Comparison of ENCODE assay signal across 27 mouse cellular contexts in the genomic region with DNA sequence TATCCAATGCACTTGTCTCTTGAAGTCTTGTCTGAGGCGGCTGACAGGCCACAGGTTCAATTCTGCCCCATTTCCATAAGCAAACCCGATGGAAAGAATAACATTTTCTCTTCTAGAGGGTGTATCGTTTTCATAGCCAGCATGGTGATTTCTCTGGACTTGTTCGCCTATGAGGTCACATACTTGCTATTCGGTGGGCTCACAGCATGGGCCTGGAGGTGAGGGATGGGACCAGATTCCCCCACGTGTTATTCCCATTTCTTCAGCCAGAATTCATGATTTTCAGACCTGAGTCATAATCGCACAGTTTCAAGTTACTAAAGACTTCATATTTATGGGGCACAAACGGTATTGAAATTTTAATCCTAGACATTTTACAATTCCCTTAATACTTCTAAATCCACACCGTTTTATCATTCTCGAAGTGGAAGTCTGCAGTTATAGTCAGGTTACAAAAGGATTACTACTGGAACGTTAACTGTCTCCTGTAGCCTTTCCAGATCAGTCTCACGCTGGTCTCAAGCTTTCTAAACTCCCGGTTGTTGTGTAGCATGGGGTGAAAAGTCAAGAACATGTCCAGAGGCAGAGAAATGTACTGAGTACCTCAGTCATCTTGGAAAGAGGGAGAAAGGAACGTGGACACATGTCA.
"Had no signal": no experiment of that assay in that cellular context is flagged by ENCODE, and none has a peak within 500 bp of the region (broad histone marks: within the 10 kb centered on the region; RNA-seq: fewer than 3 reads in every experiment).

No protein-coding gene starts in this region.

- H3K4me2 ChIP-seq: heart, embryonic 11.5 days; heart, embryonic 13.5 days; heart, embryonic 15.5 days; hindbrain, embryonic 12.5 days; hindbrain, embryonic 14.5 days; intestine, embryonic 15.5 days; limb, embryonic 12.5 days; liver, embryonic 12.5 days had no signal

- H3K36me3 ChIP-seq: heart, embryonic 13.5 days; heart, embryonic 15.5 days; hindbrain, embryonic 10.5 days; hindbrain, embryonic 12.5 days; intestine, embryonic 15.5 days; limb, embryonic 12.5 days; liver, embryonic 12.5 days had no signal

- DNase-seq: gastrocnemius, adult 2 months; gastrocnemius, postnatal 10 days; gastrocnemius, postnatal 25 days; heart, adult 18-20 months; heart, postnatal 14 days; heart, postnatal 4 days; kidney, adult 18-20 months; kidney, adult 8-10 months; kidney, postnatal 10 days; kidney, postnatal 25 days; kidney, postnatal 4 days; left cerebral cortex, postnatal 4 days had no signal

- H3K4me1 ChIP-seq: heart, embryonic 13.5 days; heart, embryonic 15.5 days; hindbrain, embryonic 10.5 days; hindbrain, embryonic 12.5 days; intestine, embryonic 15.5 days; limb, embryonic 12.5 days; liver, embryonic 12.5 days had no signal

- ATAC-seq: hindbrain, embryonic 16.5 days; inflammation-experienced regulatory T-cells, adult 6 months; intestine, embryonic 15.5 days; intestine, postnatal 0 days; liver, embryonic 12.5 days had no signal

- H3K4me3 ChIP-seq: gastrocnemius, adult 2 months; heart, embryonic 13.5 days; heart, embryonic 15.5 days; hindbrain, embryonic 10.5 days; hindbrain, embryonic 12.5 days; intestine, embryonic 15.5 days; layer of hippocampus, adult 2 months; left cerebral cortex, adult 2 months; limb, embryonic 12.5 days; liver, embryonic 12.5 days had no signal

- H3K27me3 ChIP-seq: heart, embryonic 13.5 days; heart, embryonic 15.5 days; hindbrain, embryonic 12.5 days; intestine, embryonic 15.5 days; limb, embryonic 12.5 days; liver, embryonic 12.5 days had no signal

- H3K27ac ChIP-seq: gastrocnemius, adult 2 months; heart, embryonic 13.5 days; heart, embryonic 15.5 days; hindbrain, embryonic 10.5 days; hindbrain, embryonic 12.5 days; hindbrain, embryonic 14.5 days; intestine, embryonic 15.5 days; layer of hippocampus, adult 2 months; left cerebral cortex, adult 2 months; limb, embryonic 12.5 days; liver, embryonic 12.5 days; liver, embryonic 14.5 days had no signal

- H3K9me3 ChIP-seq: heart, embryonic 13.5 days; heart, embryonic 15.5 days; hindbrain, embryonic 10.5 days; hindbrain, embryonic 12.5 days; intestine, embryonic 15.5 days; limb, embryonic 12.5 days; liver, embryonic 12.5 days had no signal

- H3K9ac ChIP-seq: heart, embryonic 13.5 days; heart, embryonic 15.5 days; hindbrain, embryonic 12.5 days; hindbrain, embryonic 14.5 days; intestine, embryonic 15.5 days; limb, embryonic 12.5 days; liver, embryonic 12.5 days; liver, embryonic 14.5 days had no signal
